Mouse (Mus musculus) cerebellum, postnatal 4 days (tissue): ENCODE data around the gene Msln.

Experiments used
- DNase-seq, 2 experiments: peaks; one replicate each; pipeline ENCODE4 v3.0.0; 2022; ENCODE audit warnings: low spot score in 2 of 2, mixed read lengths in 1 of 2

Gene Msln

GRCm38 (mm10) chr17:25754241-25754640 is at the start of gene Msln:
Gene Msln, minus strand, starts transcription at chr17:25754378.
- DNase-seq: no peak

- peak in 1 of 2 experiments; percentile 71 for DNase-seq
These were observed 48.8 kb upstream of the Msln start for GRCm38 (mm10) chr17:25802825-25803517.

DNA sequence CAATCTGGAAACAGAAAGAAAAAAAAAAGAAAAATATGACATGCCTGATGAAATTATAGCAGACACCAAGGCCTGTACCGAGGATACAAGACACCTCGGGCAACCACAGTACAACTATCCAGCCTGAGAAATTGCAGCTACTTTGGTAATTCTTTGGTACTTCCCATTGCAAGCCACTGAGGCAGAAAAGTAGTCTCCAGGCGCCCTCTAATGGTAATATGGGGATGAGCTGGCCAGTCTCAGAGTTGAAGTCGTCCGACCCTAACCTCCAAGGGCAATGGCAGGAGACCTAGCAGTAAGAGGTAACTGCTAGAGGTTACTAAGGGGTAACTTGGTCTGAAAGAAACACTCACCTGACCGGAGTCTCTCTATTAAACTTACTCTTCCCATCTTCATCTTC is 46.9 kb upstream of the Msln start:
- DNase-seq: peak in 1 of 2 experiments; percentile 68

DNA sequence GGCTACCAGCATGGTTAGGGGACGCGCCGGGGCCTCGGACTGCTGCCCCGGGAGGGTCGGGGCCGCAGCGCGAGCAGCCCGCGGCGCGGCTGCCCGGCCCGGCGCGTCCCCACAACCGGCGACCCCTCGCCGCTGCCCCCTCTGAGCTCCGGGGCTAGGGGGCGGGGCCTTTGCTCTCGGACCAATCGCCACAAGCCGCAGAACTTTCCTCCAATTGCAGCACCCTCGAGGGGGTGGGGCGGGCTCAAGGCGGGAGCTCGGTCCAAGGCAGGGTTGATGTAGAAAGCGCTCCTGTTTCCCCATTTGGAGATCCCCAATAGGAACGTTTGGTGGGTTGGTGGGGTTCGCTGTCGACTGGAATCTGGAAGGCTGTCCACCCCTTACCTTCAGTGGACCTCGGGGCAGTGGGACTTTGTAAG is 42.8 kb upstream of the Msln start, which contains the start of gene Metrn:
Gene Metrn, minus strand, starts transcription at position 186 of the 419 bp plus-strand sequence.
- peak; percentile 67 to 80 for DNase-seq

DNA sequence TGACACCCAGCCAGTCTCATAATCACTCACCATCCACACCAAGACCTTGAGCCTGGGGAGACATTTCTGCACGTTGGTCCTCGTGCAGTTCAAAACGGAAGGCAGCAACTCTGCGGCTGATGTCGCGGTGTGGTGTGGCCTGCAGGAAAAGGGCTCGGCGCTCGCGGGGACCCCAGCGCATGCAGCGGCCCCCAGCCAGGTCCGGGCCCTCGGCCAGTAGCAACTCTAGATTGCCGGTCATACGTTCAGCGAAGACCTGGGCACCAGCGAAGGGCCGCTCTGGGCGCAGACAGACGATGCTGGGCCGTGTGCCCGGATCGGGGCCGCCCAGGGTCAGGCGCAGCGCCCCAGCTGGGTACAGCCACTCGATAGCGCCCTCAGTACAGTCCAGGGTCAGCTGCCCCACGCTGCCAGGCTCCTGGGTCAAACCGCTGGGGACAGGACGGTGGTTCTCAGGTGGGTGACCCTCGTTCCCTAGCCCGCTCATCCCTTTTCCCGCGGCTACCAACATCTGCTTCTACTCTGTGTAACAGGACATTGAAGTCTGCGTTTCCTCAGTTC is 42.1 kb upstream of the Msln start:
- no peak for DNase-seq

DNA sequence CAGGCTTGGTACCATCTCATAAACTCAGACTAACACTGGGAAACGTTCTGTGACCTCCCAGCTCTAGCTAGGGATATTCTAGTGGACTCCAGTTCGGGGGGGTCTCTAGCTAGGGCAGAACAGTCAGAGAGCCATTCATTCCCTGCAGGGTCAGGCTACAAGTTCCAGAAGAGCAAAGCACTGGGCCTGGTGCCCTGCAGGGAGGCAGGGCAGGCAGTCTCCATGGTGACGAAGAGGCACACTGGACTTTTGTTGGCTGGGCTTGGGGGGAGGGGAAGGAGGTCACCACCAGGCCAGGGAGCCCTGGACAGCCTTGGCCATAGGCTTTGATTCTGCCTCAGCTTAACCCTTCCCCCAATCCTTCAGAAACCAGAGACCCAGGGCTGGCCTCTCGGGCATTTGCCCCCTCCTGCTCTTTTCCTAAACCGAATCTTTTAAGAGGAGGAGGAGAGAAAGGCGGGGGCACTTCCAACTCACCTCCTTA is 41.5 kb upstream of the Msln start, which contains the start of gene AC134908.4:
Gene AC134908.4, minus strand, starts transcription at position 51 of the 484 bp plus-strand sequence.
- no peak for DNase-seq

GRCm38 (mm10) chr17:25794998-25795397 is 40.8 kb upstream of the Msln start:
- DNase-seq: no peak

- DNase-seq: no peak
These were observed 40.0 kb upstream of the Msln start for GRCm38 (mm10) chr17:25794197-25794596.

- peak in 1 of 2 experiments; percentile 63 for DNase-seq
These were observed 38.4 kb upstream of the Msln start, which contains the start of gene Fam173a for GRCm38 (mm10) chr17:25792615-25793014. Gene Fam173a, minus strand, starts transcription at chr17:25792901.

GRCm38 (mm10) chr17:25791843-25792527 is 37.8 kb upstream of the Msln start:
- DNase-seq: peak; percentile 79 to 90

DNA sequence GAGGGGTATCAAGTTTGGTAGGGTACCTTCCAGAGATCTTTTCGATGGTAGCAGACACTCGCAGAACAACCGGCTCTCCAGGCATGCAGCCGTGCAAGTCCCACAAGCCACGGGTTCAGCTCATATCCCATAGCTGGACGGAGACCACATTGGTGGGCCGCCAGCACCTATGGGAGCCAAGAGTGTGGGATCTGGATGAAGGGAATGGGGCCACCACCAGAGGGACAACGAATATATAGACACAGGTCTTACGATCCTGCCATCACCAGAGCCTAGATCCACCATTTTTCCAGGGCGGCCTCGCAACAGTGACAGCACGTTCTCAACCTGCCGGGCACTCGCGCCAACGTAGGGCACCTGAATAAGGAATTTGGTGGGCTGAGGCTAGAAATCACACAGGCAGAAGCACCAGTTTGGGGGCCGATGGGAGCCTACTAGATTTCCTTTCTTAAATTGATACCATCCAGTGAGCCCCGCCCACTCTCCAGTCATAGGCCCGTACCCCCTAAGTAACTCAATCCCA is 37.2 kb upstream of the Msln start:
- DNase-seq: no peak

- DNase-seq: no peak
These were observed 32.8 kb upstream of the Msln start for GRCm38 (mm10) chr17:25786781-25787504.

- no peak for DNase-seq
These were observed 32.1 kb upstream of the Msln start, which contains the start of gene Ccdc78 for GRCm38 (mm10) chr17:25786280-25786679. Gene Ccdc78, plus strand, starts transcription at chr17:25786580.

DNA sequence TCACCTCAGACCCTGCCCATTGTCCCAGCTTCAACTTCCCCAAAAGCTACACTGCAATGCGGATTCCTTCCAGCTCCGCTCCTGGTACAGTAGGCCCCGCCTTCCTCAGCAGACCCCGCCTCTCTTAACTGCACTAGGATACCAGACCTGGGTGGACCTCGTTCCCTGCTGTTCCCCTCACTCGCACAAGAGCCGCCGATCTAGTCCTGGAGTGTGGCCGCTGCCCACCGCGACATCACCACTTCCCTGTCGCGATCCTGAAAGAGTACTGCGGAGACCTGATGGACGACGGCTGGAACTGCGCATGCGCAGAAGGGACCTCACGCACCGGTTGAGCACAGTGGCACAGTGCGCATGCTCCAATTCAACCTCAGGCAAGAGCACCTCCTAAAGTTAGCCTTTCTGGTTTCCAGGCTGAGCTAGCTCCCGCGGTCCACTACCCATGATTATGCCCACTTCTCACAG is 31.1 kb upstream of the Msln start, which contains the start of gene Haghl:
Gene Haghl, minus strand, starts transcription at position 393 of the 465 bp plus-strand sequence.
- peak; percentile 94 to 96 for DNase-seq

DNA sequence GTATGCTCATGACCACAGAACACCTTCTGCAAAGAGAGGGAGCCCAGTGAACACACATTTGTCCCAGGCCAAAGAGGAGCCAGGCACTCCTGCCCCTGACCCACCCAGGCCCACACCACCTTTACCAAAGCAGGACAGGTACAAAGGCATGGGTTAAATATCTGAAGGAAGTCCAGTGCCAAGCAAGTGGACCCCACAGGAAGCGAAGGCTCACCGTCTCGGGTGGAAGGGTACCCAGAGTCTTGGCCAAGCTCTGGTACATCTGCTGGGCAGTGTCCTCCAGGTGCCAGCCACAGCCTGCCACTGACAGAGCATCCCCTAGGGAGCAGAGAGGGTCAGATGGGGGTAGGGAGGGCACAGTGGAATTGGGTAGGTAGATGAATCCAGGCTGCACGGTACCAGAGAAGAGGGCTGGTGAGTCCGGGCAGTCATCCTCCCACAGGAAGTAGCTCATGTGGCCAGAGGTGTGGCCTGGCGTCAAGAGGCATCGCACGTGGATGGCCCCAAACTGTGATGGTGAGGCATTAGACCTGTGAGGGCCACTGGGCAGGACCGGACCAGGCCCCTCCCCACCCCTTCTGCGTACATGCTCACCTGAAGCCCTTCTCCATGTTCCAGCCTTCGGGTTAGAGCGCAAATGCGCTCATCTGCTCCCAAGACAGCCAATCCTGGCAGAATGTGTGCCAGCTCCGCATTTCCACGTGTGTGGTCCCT is 29.8 kb upstream of the Msln start:
- no peak for DNase-seq

GRCm38 (mm10) chr17:25783086-25783485 is 28.9 kb upstream of the Msln start:
- no peak for DNase-seq

DNA sequence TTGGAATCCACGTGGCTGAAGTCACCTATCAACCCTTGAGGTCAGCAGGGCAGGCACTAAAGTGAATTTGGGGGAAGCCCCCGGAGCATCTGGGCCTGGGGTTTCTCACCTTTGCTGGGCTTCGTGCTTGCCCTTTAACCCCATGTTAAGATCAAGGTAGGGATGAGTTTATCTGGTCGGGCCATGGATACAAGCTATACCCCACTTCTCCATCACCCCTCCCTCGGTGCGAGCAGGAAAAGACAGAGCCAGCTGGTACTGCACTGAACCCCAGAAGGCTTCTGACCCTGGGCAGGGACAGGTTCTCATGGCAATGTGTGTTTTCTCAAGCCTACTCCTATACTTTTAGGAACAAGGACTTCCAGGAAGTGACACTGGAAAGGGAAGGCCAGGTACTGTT is 27.2 kb upstream of the Msln start:
- peak in 1 of 2 experiments; percentile 20 for DNase-seq

GRCm38 (mm10) chr17:25777948-25778347 is 23.8 kb upstream of the Msln start:
- DNase-seq: no peak

DNA sequence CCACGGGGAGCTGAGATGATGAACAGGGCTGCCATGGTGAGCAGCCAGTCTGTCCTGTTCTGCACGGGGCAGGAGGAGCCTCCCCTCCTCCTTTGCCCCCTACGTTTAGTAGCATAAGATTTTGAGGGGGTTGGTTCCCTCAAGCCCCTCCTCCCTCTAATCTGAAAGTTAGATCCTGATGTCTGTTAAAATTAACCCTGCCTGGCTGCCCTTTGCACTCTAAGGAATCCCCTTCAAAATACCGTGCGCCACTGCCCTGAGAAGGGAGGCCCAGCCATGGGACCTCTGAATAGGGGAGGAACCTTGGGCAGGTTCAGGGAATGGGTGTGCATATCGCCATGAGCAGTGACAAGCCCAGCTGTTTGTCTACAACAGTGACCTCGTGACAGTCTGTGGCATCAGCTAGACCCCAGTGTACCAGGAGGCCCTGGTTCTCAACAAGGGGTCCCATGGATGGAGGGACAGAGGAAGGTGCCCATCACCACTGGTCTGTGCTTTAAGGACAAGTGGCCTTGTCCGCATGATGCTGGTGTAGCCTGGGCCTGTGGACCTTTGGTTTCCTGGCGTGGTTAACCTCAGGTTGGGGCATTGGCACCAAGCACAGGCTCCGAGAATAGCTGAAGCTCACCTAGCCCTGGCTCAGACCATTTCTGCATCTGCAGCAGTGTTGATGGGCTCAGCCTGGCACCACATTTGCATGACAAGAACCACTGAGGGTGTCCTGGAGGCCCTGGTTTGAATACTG is 21.3 kb upstream of the Msln start:
- no peak for DNase-seq
